Mouse (Mus musculus): ENCODE data around the gene Engase.

The Engase gene

DNA sequence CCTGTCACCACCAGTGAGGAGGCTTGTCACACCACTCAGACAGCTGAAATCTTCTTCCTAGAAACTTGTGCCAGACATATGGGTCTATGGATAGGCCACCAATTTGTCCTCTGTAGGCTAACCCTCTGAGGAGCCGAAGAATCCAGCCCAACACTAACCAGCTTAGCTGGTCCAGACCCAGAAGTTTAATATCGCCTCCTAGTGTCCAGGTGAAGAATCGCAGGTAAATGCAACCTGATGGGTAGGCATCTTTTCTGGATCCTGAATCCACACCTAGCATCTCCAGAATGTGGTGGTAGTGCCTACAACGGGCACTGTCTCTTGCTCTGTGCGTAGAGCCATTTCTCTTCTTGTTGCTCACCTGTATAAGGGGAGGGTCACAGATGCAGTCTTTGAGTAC lies 43.6 kb downstream of the Engase start:
- DNase-seq (ENCODE audit: extremely low read depth, low read depth, low spot score), result no peak

DNA sequence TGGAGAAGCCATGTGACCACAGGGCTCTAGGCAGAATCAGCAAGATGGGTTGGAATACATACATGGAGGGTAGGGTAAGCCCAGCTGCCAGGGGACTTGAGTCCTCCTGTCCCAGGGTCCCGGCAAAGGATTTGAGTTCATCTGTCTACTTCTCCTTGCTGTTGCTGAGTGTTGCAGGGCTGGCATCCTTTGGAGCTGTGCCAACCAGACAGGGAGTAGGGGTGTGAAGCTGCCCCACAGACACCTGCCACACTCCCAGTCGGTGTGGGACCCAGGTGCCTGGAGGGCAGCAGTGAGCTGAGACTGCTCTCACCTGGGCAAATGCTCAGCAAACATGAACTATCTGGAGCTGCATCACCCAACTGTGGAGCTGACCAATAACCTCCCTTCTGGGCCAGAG lies 44.3 kb downstream of the Engase start:
- DNase-seq (ENCODE audit: extremely low read depth, low read depth, low spot score), result no peak

- DNase-seq (ENCODE audit: extremely low read depth, low read depth, low spot score), result no peak
Observed at GRCm38 (mm10) chr11:118523496-118524145, 47.0 kb downstream of the Engase start.

- DNase-seq (ENCODE audit: extremely low read depth, low read depth, low spot score), result no peak
Observed at GRCm38 (mm10) chr11:118525059-118525458, 48.4 kb downstream of the Engase start.

GRCm38 (mm10) chr11:118528761-118529160 lies 52.1 kb downstream of the Engase start:
- DNase-seq (ENCODE audit: extremely low read depth, low read depth, low spot score), result no peak

DNA sequence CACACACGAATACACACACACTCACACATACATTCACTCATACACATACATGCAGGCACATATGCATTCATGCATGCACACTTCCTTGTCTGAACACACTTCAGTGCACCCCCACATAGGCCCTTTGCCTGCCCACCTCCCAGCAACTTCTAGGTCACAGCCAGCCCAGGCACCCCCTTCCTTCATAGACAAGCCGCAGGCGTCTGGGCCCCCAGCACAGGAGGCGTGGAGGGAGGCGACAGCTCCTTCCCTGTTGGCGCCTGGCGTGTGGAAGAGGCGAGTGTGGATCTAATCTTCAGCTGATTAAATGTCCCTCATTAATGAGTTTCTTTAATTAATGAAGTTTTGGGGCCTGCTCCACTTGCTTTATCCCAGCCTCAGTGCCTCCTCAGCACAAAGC lies 53.7 kb downstream of the Engase start:
- DNase-seq (ENCODE audit: extremely low read depth, low read depth, low spot score), result no peak

DNA sequence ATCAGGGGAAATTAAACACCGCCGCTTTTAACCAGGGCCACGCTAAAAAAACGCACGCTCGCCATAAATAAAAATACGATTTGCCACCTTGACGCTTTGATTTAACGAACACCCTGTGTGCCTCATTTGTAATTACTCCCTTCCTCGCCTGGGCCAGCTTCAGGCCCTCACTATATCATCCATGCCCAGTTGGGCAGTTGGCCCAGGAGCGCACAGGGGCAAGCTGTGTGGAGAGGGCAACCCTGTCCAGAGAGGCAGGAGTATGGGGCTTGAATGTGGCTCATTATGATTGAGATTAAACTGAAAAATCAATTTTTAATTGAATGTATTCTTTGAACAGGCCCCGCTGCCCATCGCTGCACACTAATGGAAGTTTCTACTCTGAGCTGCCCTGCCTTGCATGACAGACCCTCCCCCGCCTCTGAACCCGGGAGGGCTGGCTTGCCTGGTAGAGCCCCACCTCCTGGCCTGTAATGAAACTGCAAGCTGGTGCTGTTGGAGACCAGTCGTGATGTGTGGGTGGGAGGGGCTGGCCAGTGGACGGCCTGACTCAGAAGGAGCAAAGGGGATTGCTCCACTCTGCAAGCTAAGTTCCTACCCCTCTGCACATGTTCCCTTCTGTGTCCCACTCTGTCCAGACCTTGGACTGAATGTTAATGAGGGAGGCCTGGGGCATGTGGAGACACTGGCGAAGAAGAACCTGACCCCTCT lies 57.9 kb downstream of the Engase start:
- no peak for DNase-seq (ENCODE audit: extremely low read depth, low read depth, low spot score)

- DNase-seq (ENCODE audit: extremely low read depth, low read depth, low spot score), result no peak
Observed at GRCm38 (mm10) chr11:118538008-118538407, 61.4 kb downstream of the Engase start.
